Mouse (Mus musculus) G1E (cell line): Measurements from ENCODE around the gene Unc13b. TPM values are rescaled to one million over a fixed set of nuclear protein-coding genes. Genes with fewer than 3 reads are reported as not detected.
A peak's percentile ranks its signal among the peaks of the same experiment; 100 is the strongest.

Experiments
- ATAC-seq: 2 replicates; pipeline ENCODE4 v1.8.0; 2016; ENCODE audit warnings: mild to moderate bottlenecking; ENCODE audit not compliant: insufficient number of reproducible peaks, poor library complexity, low FRiP score, severe bottlenecking; ENCODE audit errors: extremely low read depth
- DNase-seq: peaks from one replicate; pipeline ENCODE4 v3.0.0; 2012; ENCODE audit warnings: low spot score
- H3K27me3 ChIP-seq: 2 replicates; pipeline ENCODE4 v1.6.1; 2012; ENCODE audit warnings: mild to moderate bottlenecking, low read length, inconsistent platforms; ENCODE audit not compliant: insufficient read depth
- H3K36me3 ChIP-seq: replicated peaks from 2 replicates; pipeline ENCODE3; 2012; ENCODE audit warnings: mild to moderate bottlenecking, inconsistent platforms
- H3K4me1 ChIP-seq: 2 replicates; pipeline ENCODE4 v1.6.1; 2012; ENCODE audit warnings: low read depth, low read length, inconsistent platforms, mixed read lengths; ENCODE audit not compliant: insufficient read depth
- H3K4me3 ChIP-seq: 2 replicates; pipeline ENCODE4 v1.5.1; 2012; ENCODE audit warnings: low read depth, mild to moderate bottlenecking, inconsistent platforms, low read length, moderate library complexity, mixed read lengths
- H3K9me3 ChIP-seq: replicated peaks from 2 replicates; pipeline ENCODE4 v1.6.1; 2012; ENCODE audit warnings: inconsistent platforms
- CTCF ChIP-seq: IDR thresholded peaks from 2 replicates; pipeline ENCODE4 v1.5.1; 2012; ENCODE audit warnings: low read depth, low read length, inconsistent platforms, mixed read lengths
- GATA1 ChIP-seq: IDR thresholded peaks from 2 replicates; pipeline ENCODE4 v1.6.1; 2012; ENCODE audit warnings: borderline replicate concordance, low read length, inconsistent platforms, mixed read lengths
- GATA2 ChIP-seq: IDR thresholded peaks from 2 replicates; pipeline ENCODE4 v1.6.1; 2012; ENCODE audit warnings: low read depth, low read length, inconsistent platforms, borderline replicate concordance
- POLR2AphosphoS5 ChIP-seq: IDR thresholded peaks from 2 replicates; pipeline ENCODE4 v1.6.1; 2012; ENCODE audit warnings: low read depth, low read length, inconsistent platforms; ENCODE audit not compliant: insufficient replicate concordance
- TAL1 ChIP-seq: conservative IDR thresholded peaks from 2 replicates; pipeline ENCODE4 v1.6.1; 2012; ENCODE audit warnings: low read depth, low read length, inconsistent platforms, mixed read lengths
- polyA plus RNA-seq: library from polyadenylated mRNA; stranded (reverse); fragments of >175 nt; gene quantifications from 2 replicates; pipeline ENCODE4 v1.2.3, GENCODE M21; 2012
- total RNA-seq, 2 experiments: library from RNA; stranded (forward) in 1 of 2; stranded (reverse) in 1 of 2; fragments of 200-1000 nt in 1 of 2; fragments of >200 nt in 1 of 2; fragmentation: Nextera tagmentation in 1 of 2; gene quantifications; 2 replicates each; pipeline ENCODE4 v1.2.3; 2014 to 2017

Gene Unc13b
- total and polyA plus RNA-seq, 3 experiments, result 0.36 to 5.5 (median 3.9) TPM

GRCm38 (mm10) chr4:43266623-43267322 is 208.0 kb downstream of the Unc13b start, which contains the start of gene Atp8b5:
Gene Atp8b5, plus strand, starts transcription at chr4:43267159.
- no peak for TF ChIP-seq TAL1
- no peak for TF ChIP-seq GATA2
- no peak for TF ChIP-seq POLR2AphosphoS5
- 0 out of 2 replicates have a peak, but pooled peaks have one; percentile 6 for TF ChIP-seq CTCF
- TF ChIP-seq GATA1, result no peak
- ATAC-seq, result peak; percentile 81
- H3K4me3 ChIP-seq, result peak within 1 kb of the TSS; percentile 68

GRCm38 (mm10) chr4:43267323-43267658 is 208.5 kb downstream of the Unc13b start:
- DNase-seq (no peak), ATAC-seq (no peak)
- no peaks in the 10 kb centered on the region for H3K9me3 ChIP-seq
- peaks cover 19% of the 10 kb centered on the region for H3K4me1 ChIP-seq
- no peaks in the 10 kb centered on the region for H3K36me3 ChIP-seq
- peaks cover 11% of the 10 kb centered on the region for H3K27me3 ChIP-seq
- TF ChIP-seq GATA1, result no peak
- TF ChIP-seq CTCF, result no peak
- H3K4me3 ChIP-seq, result peak overlapping the region; percentile 68

More at GRCm38 (mm10) chr4:43266623-43267322, 208.0 kb downstream of the Unc13b start, which contains the start of gene Atp8b5:
- Histone ChIP-seq H3K9me3 (no peaks in the 10 kb centered on the region), H3K36me3 (no peaks in the 10 kb centered on the region), H3K4me1 (peaks cover 19% of the 10 kb centered on the region), H3K27me3 (peaks cover 11% of the 10 kb centered on the region)
- peak; percentile 71 for DNase-seq

- H3K9me3 ChIP-seq, result no peaks in the 10 kb centered on the region
- ATAC-seq (no peak), DNase-seq (no peak)
- H3K27me3 ChIP-seq, result no peaks in the 10 kb centered on the region
- peaks cover 5% of the 10 kb centered on the region for H3K4me1 ChIP-seq
- TF ChIP-seq GATA2, result no peak
- TF ChIP-seq CTCF, result no peak
- no peak for TF ChIP-seq GATA1
- TF ChIP-seq POLR2AphosphoS5, result no peak
- TF ChIP-seq TAL1, result no peak
- no peaks in the 10 kb centered on the region for H3K36me3 ChIP-seq
- no peak overlapping the region for H3K4me3 ChIP-seq
Measured at GRCm38 (mm10) chr4:43285476-43285875, 226.7 kb downstream of the Unc13b start.

- Histone ChIP-seq H3K36me3 (no peaks in the 10 kb centered on the region), H3K4me1 (peaks cover 5% of the 10 kb centered on the region), H3K4me3 (no peak overlapping the region), H3K27me3 (no peaks in the 10 kb centered on the region), H3K9me3 (no peaks in the 10 kb centered on the region)
- no peak for ATAC-seq
- TF ChIP-seq GATA2, result no peak
- no peak for DNase-seq
Measured at GRCm38 (mm10) chr4:43287305-43287704, 228.6 kb downstream of the Unc13b start.

- no peak for DNase-seq
- no peaks in the 10 kb centered on the region for H3K4me1 ChIP-seq
- no peak overlapping the region for H3K4me3 ChIP-seq
- no peaks in the 10 kb centered on the region for H3K9me3 ChIP-seq
- ATAC-seq, result no peak
- H3K27me3 ChIP-seq, result no peaks in the 10 kb centered on the region
- no peak for TF ChIP-seq GATA1
- TF ChIP-seq CTCF, result peak; percentile 10; the same call in 1 of the 2 replicates
- TF ChIP-seq POLR2AphosphoS5, result no peak
- TF ChIP-seq GATA2, result no peak
- TF ChIP-seq TAL1, result no peak
- H3K36me3 ChIP-seq, result no peaks in the 10 kb centered on the region
Measured at GRCm38 (mm10) chr4:43294001-43294400, 235.2 kb downstream of the Unc13b start.

GRCm38 (mm10) chr4:43309696-43310338 is 251.1 kb downstream of the Unc13b start:
- H3K4me1 ChIP-seq, result peaks cover 2% of the 10 kb centered on the region; the same call in 1 of the 2 replicates

More at GRCm38 (mm10) chr4:43309696-43310338, 251.1 kb downstream of the Unc13b start:
- no peak for TF ChIP-seq TAL1
- no peak for TF ChIP-seq CTCF
- TF ChIP-seq GATA1, result no peak
- TF ChIP-seq GATA2, result no peak
- no peak for TF ChIP-seq POLR2AphosphoS5
- Histone ChIP-seq H3K36me3 (no peaks in the 10 kb centered on the region), H3K27me3 (no peaks in the 10 kb centered on the region), H3K4me3 (no peak overlapping the region), H3K9me3 (no peaks in the 10 kb centered on the region)
- DNase-seq, result no peak
- ATAC-seq, result no peak

Other genes with a start within 250 kb of the Unc13b start
- 11.5 and 14.5 TPM in 2 replicates for gene Fam205a1, start 205.1 kb upstream of the Unc13b start, total RNA-seq (2014; fragmentation: Nextera tagmentation)
- 0.12 and 0.16 TPM in 2 replicates for gene Fam205a1, start 205.1 kb upstream of the Unc13b start, total RNA-seq (2017)
- 0.10 and 0.14 TPM in 2 replicates for gene Fam205a1, start 205.1 kb upstream of the Unc13b start, polyA plus RNA-seq
- 0.34 and 0.60 TPM in 2 replicates for gene Gm12394, start 202.2 kb upstream of the Unc13b start, total RNA-seq (2014; fragmentation: Nextera tagmentation)
- not detected in 2 replicates for gene Gm12394, start 202.2 kb upstream of the Unc13b start, total RNA-seq (2017)
- gene Gm12394, start 202.2 kb upstream of the Unc13b start, polyA plus RNA-seq, result not detected in 2 replicates
- gene Fam205c, start 184.7 kb upstream of the Unc13b start, total RNA-seq (2014; fragmentation: Nextera tagmentation), result not detected in 2 replicates
- 0.05 TPM in 1 of 2 replicates, not detected in the other for gene Fam205c, start 184.7 kb upstream of the Unc13b start, total RNA-seq (2017)
- gene Fam205c, start 184.7 kb upstream of the Unc13b start, polyA plus RNA-seq, result 0.05 TPM in 1 of 2 replicates, not detected in the other
- 1.8 TPM in 1 of 2 replicates, not detected in the other for gene Phf24, start 142.3 kb upstream of the Unc13b start, total RNA-seq (2014; fragmentation: Nextera tagmentation)
- 0.29 and 0.98 TPM in 2 replicates for gene Phf24, start 142.3 kb upstream of the Unc13b start, total RNA-seq (2017)
- gene Phf24, start 142.3 kb upstream of the Unc13b start, polyA plus RNA-seq, result 0.04 TPM in 2 replicates
- 4.1 and 7.5 TPM in 2 replicates for gene Dnajb5, start 109.1 kb upstream of the Unc13b start, total RNA-seq (2014; fragmentation: Nextera tagmentation)
- gene Dnajb5, start 109.1 kb upstream of the Unc13b start, total RNA-seq (2017), result 1.3 and 1.5 TPM in 2 replicates
- 1.2 and 1.4 TPM in 2 replicates for gene Dnajb5, start 109.1 kb upstream of the Unc13b start, polyA plus RNA-seq
- not detected in 2 replicates for gene 1700022I11Rik, start 89.3 kb upstream of the Unc13b start, total RNA-seq (2014; fragmentation: Nextera tagmentation)
- 1.1 and 1.4 TPM in 2 replicates for gene 1700022I11Rik, start 89.3 kb upstream of the Unc13b start, total RNA-seq (2017)
- gene 1700022I11Rik, start 89.3 kb upstream of the Unc13b start, polyA plus RNA-seq, result 0.15 TPM in 1 of 2 replicates, not detected in the other
- 132 and 136 TPM in 2 replicates for gene Vcp, start 58.4 kb upstream of the Unc13b start, total RNA-seq (2014; fragmentation: Nextera tagmentation)
- gene Vcp, start 58.4 kb upstream of the Unc13b start, total RNA-seq (2017), result 211 and 261 TPM in 2 replicates
- gene Vcp, start 58.4 kb upstream of the Unc13b start, polyA plus RNA-seq, result 223 and 236 TPM in 2 replicates
- 15.2 and 16.8 TPM in 2 replicates for gene Fancg, start 48.4 kb upstream of the Unc13b start, total RNA-seq (2014; fragmentation: Nextera tagmentation)
- gene Fancg, start 48.4 kb upstream of the Unc13b start, total RNA-seq (2017), result 12.9 and 18.7 TPM in 2 replicates
- 4.3 and 9.4 TPM in 2 replicates for gene Fancg, start 48.4 kb upstream of the Unc13b start, polyA plus RNA-seq
- gene Pigo, start 33.1 kb upstream of the Unc13b start, total RNA-seq (2014; fragmentation: Nextera tagmentation), result 11.8 and 17.2 TPM in 2 replicates
- 9.4 and 9.7 TPM in 2 replicates for gene Pigo, start 33.1 kb upstream of the Unc13b start, total RNA-seq (2017)
- 11.2 and 11.6 TPM in 2 replicates for gene Pigo, start 33.1 kb upstream of the Unc13b start, polyA plus RNA-seq
- gene Stoml2, start 27.2 kb upstream of the Unc13b start, total RNA-seq (2014; fragmentation: Nextera tagmentation), result 191 and 233 TPM in 2 replicates
- gene Stoml2, start 27.2 kb upstream of the Unc13b start, total RNA-seq (2017), result 157 and 170 TPM in 2 replicates
- 145 and 169 TPM in 2 replicates for gene Stoml2, start 27.2 kb upstream of the Unc13b start, polyA plus RNA-seq
- 10.2 and 24.4 TPM in 2 replicates for gene Fam214b, start 12.7 kb upstream of the Unc13b start, total RNA-seq (2014; fragmentation: Nextera tagmentation)
- gene Fam214b, start 12.7 kb upstream of the Unc13b start, total RNA-seq (2017), result 12.6 and 17.8 TPM in 2 replicates
- 15.0 and 17.7 TPM in 2 replicates for gene Fam214b, start 12.7 kb upstream of the Unc13b start, polyA plus RNA-seq
- 5.3 and 9.4 TPM in 2 replicates for gene Atp8b5, start 208.2 kb downstream of the Unc13b start, total RNA-seq (2014; fragmentation: Nextera tagmentation)
- 2.6 and 3.5 TPM in 2 replicates for gene Atp8b5, start 208.2 kb downstream of the Unc13b start, total RNA-seq (2017)
- gene Atp8b5, start 208.2 kb downstream of the Unc13b start, polyA plus RNA-seq, result 0.23 and 0.24 TPM in 2 replicates